Mouse (Mus musculus) inflammation-experienced regulatory T-cells (primary cell): ENCODE results near the gene Olfr91. TPM values are rescaled to one million over a fixed set of nuclear protein-coding genes. Genes with fewer than 3 reads are reported as not detected.

Source experiments
- polyA plus RNA-seq, 2 experiments: library from polyadenylated mRNA; unstranded; fragments of 100-300 nt; shearing (Covaris generic); gene quantifications; one replicate each; pipeline ENCODE4 v1.2.1; 2017

Olfr91 gene
- under 1 TPM; 0.10 to 0.13 TPM for polyA plus RNA-seq

GRCm38 (mm10) chr17:37098178-37098577 is at the start of gene Olfr91:
Gene Olfr91 (minus strand): TSS chr17:37098278.

GRCm38 (mm10) chr17:37119988-37120387 is 21.9 kb upstream of the Olfr91 start, which contains the start of gene Olfr92:
Gene Olfr92 (minus strand): TSS chr17:37120088.

GRCm38 (mm10) chr17:37088399-37088798 is 9.7 kb downstream of the Olfr91 start, which contains the start of gene Olfr90:
Gene Olfr90 (minus strand): TSS chr17:37088499.

GRCm38 (mm10) chr17:37045611-37046311 is 52.3 kb downstream of the Olfr91 start, which contains the start of gene Gabbr1:
Gene Gabbr1 (plus strand): TSS chr17:37045966.

Other genes with a start within 250 kb of the Olfr91 start
- gene Trim15, start 231.1 kb downstream of the Olfr91 start, polyA plus RNA-seq = under 1 TPM; 0.17 to 0.28 TPM
- gene Trim10, start 228.7 kb downstream of the Olfr91 start, polyA plus RNA-seq = under 1 TPM; 0.18 to 0.42 TPM
- not detected for gene Trim40, start 208.2 kb downstream of the Olfr91 start, polyA plus RNA-seq
- gene Trim31, start 200.2 kb downstream of the Olfr91 start, polyA plus RNA-seq = under 1 TPM; 0.10 to 0.45 TPM
- gene Rnf39, start 155.4 kb downstream of the Olfr91 start, polyA plus RNA-seq = under 1 TPM; 0.17 to 0.95 TPM
- gene Ppp1r11, start 146.5 kb downstream of the Olfr91 start, polyA plus RNA-seq = 100 to 1,000 TPM; 151 to 165 TPM
- gene Znrd1, start 139.7 kb downstream of the Olfr91 start, polyA plus RNA-seq = 10 to 100 TPM; 84.9 to 90.5 TPM
- 1 to 10 TPM; 4.4 to 5.6 TPM for gene Znrd1as, start 139.7 kb downstream of the Olfr91 start, polyA plus RNA-seq
- gene 2410137M14Rik, start 117.0 kb downstream of the Olfr91 start, polyA plus RNA-seq = not detected
- gene H2-M5, start 108.7 kb downstream of the Olfr91 start, polyA plus RNA-seq = under 1 TPM in 1 of 2 experiments, not detected in 1; 0.70 TPM
- under 1 TPM; 0.11 to 0.60 TPM for gene Zfp57, start 97.1 kb downstream of the Olfr91 start, polyA plus RNA-seq
- gene Mog, start 74.9 kb downstream of the Olfr91 start, polyA plus RNA-seq = not detected
- gene Gabbr1, start 52.3 kb downstream of the Olfr91 start, polyA plus RNA-seq = 10 to 100 TPM in 1 of 2 experiments, 1 to 10 TPM in 1; 8.3 to 13.7 TPM
- gene Olfr90, start 9.8 kb downstream of the Olfr91 start, polyA plus RNA-seq = under 1 TPM; 0.16 to 0.42 TPM
- under 1 TPM in 1 of 2 experiments, not detected in 1; 0.13 TPM for gene Olfr92, start 21.8 kb upstream of the Olfr91 start, polyA plus RNA-seq
- gene Olfr93, start 63.2 kb upstream of the Olfr91 start, polyA plus RNA-seq = not detected
- gene Ubd, start 95.6 kb upstream of the Olfr91 start, polyA plus RNA-seq = 1 to 10 TPM in 1 of 2 experiments, under 1 TPM in 1; 0.17 to 2.7 TPM
- not detected for gene Olfr94, start 102.7 kb upstream of the Olfr91 start, polyA plus RNA-seq
- gene Olfr95, start 114.8 kb upstream of the Olfr91 start, polyA plus RNA-seq = not detected
- gene Olfr96, start 121.9 kb upstream of the Olfr91 start, polyA plus RNA-seq = under 1 TPM; 0.19 to 0.78 TPM
- not detected for gene Olfr97, start 139.1 kb upstream of the Olfr91 start, polyA plus RNA-seq
- under 1 TPM in 1 of 2 experiments, not detected in 1; 0.33 TPM for gene Olfr98, start 165.5 kb upstream of the Olfr91 start, polyA plus RNA-seq
- 100 to 1,000 TPM; 103 to 115 TPM for gene H2-M3, start 171.9 kb upstream of the Olfr91 start, polyA plus RNA-seq
- gene Olfr99, start 185.2 kb upstream of the Olfr91 start, polyA plus RNA-seq = 1 to 10 TPM; 2.4 to 4.4 TPM
- under 1 TPM in 1 of 2 experiments, not detected in 1; 0.34 TPM for gene Olfr101, start 206.0 kb upstream of the Olfr91 start, polyA plus RNA-seq
- 1 to 10 TPM in 1 of 2 experiments, under 1 TPM in 1; 0.46 to 1.3 TPM for gene Olfr102, start 218.8 kb upstream of the Olfr91 start, polyA plus RNA-seq
- not detected for gene Olfr103, start 241.4 kb upstream of the Olfr91 start, polyA plus RNA-seq